Mouse (Mus musculus): ENCODE measurements around the gene Ampd3.

Gene Ampd3

DNA sequence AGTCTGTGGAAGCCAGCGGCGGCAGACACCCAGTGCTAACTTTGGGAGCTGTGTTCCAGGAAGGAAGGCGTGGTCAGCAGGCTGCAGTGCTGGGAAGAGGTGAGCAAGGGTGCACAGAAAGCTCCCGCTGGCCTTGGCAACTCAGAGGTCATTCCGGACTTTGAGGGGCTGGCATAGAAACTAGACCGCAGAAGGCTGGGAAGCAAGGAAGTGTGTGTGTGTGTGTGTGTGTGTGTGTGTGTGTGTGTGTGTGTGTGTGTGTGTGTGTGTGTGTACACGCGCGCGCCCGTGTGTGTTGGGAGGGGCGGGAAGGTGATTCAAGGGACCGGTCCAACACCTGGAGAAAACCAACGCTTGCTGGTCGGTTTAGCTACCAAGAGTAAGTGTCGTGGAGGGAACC lies at the start of gene Ampd3:
TSS of gene Ampd3 (plus strand) at position 206 of the 400 bp plus-strand sequence.
- DNase-seq (ENCODE audit: low spot score in 2 of 2), result no peak

GRCm38 (mm10) chr7:110718505-110718904 lies 49.5 kb upstream of the Ampd3 start:
- DNase-seq (ENCODE audit: low spot score in 2 of 2), result no peak

GRCm38 (mm10) chr7:110719857-110720256 lies 48.1 kb upstream of the Ampd3 start:
- DNase-seq (ENCODE audit: low spot score in 2 of 2), result no peak

DNA sequence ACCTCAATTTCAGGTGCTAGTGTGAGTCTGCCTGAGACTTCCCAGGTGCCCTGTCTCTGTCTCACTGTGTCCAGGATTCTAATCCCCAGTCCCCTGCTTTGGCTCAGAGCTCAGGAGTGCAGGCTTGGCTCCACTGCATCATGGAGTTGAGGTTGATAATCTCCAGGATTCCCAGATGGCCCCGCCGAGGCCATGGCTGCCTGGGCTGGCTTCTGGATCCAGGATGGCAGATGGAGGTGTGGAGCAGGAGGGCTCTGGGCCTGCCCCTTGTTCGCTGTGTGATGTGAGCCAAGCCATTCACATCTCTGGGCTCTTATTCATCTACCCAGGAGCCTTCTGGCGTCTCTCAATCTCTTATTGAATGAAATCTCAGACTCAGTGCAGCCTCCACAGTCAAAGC lies 45.8 kb upstream of the Ampd3 start:
- DNase-seq (ENCODE audit: low spot score in 2 of 2), result no peak

DNA sequence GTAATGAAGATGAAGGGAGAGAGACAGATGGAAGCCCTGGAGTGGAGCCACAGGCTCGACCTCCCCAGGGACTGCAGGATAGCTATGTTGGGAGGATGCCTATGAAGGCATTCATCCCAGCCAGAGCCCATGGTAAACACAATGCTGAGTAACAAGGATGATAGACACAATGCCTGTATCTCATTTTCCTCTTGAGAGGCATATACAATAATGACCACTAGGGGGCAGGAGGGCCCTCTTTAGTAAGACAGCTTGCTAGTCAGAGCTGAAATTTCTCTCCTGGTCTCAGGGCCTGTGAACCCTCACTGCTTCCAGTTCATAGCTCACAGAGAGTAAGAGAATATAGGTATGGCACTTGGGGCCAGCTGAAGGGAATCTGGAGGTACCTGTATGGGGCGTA lies 41.0 kb upstream of the Ampd3 start:
- peak; percentile 51 to 67 for DNase-seq (ENCODE audit: low spot score in 2 of 2)

GRCm38 (mm10) chr7:110728876-110729275 lies 39.1 kb upstream of the Ampd3 start:
- DNase-seq (ENCODE audit: low spot score in 2 of 2), result peak; percentile 39 to 51

DNA sequence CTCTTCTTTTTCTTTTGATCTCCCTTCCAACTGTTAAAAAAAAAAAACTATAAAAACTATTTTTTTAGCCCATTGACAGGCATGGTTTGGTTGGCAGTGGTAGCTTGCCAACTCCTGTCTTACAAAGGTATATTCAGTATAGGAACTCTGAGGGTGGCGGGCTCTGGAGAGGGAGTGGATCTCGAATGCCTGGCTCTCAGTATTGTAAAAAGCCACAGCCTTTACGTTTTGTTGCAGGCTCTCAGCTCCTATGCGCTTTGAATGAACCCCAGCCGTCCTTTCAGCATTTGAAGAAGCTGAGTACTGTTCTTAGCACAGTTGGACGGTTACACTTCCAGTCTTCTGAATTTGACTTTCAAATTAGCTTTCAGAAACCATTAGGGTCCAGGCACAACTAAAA lies 38.7 kb upstream of the Ampd3 start:
- peak; percentile 33 to 43 for DNase-seq (ENCODE audit: low spot score in 2 of 2)

DNA sequence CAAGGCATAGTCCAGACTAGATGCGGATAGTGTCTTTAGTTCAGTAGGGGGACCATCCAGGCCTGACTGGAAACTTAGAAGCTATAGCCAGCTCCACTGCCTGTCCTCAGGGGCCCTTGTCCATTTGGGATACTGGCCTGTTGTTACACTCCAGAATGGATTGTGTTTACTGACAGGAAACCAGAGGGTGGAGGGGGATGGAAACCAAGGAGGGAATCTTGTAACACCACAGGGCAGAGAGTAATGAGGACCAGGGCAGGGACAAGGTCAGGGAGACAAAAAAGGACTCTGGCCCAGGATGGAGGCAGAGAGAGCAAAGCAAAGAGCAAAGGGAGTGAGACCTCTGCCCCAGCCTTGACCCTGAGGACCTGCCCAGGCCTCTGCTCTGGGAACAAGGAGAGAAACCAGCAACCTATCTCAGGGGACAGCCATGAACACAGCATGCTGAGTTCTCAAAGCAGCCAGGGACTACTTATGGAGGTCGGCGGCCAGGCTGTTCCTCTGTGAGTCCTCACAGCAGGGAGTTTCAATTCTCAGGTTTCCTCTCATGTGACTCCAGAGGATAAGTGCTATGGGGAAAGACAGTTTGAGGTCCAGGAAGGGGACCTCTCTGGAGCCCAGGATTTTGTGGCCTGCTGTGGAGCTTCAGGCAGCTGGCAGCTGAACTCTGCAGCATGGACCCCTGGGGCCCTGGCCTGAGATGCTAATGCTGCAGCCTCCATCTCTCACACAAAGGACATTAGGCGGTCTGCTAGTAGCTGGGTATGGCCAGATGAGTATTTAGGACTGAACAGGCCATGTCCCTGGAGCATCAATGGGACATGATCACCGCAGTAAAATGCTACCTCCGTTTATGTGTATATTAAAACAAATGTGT lies 36.7 kb upstream of the Ampd3 start:
- no peak for DNase-seq (ENCODE audit: low spot score in 2 of 2)

- no peak for DNase-seq (ENCODE audit: low spot score in 2 of 2)
These were observed 35.9 kb upstream of the Ampd3 start for GRCm38 (mm10) chr7:110732001-110732632.

GRCm38 (mm10) chr7:110736914-110737313 lies 31.1 kb upstream of the Ampd3 start:
- no peak for DNase-seq (ENCODE audit: low spot score in 2 of 2)

- no peak for DNase-seq (ENCODE audit: low spot score in 2 of 2)
These were observed 28.2 kb upstream of the Ampd3 start for GRCm38 (mm10) chr7:110739764-110740163.

DNA sequence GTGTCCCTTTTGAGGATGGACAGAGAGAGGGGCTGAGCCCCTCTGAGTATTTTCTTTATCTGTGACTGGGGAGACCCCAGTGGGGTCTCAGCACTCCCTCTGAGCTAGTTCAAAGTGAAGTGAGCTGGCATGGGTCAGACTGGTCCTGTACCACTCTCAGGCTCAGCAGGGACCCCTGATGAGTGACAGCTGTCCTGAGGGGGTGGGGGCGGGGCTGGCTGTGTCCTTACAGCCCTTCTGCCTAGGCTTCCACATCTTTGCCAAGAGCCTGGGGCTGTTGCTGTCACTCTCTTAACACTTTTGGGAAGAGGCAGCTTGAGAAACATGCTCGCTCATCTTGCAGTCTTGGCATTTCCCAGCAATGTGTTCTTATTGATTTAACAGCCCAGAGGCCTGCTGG lies 27.8 kb upstream of the Ampd3 start:
- DNase-seq (ENCODE audit: low spot score in 2 of 2), result no peak

DNA sequence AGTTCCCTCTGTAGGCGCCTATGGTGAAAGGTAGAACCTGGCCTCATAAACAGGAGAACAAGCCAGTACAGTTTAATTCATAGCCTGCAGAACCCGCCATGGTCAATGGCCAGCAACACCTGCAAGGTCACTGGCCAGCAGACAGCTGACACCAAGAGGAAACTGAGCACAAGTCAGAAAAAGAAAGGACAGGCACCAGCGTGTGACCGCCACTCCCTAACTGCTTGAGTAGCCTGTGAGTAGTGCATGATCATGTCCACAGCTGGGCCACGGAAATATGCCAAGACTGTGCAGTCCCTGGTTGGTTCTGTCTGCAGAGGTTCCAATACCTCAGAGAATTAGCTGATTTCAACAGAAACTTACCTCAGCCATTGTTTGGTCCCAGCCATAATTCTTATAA lies 26.0 kb upstream of the Ampd3 start:
- no peak for DNase-seq (ENCODE audit: low spot score in 2 of 2)

DNA sequence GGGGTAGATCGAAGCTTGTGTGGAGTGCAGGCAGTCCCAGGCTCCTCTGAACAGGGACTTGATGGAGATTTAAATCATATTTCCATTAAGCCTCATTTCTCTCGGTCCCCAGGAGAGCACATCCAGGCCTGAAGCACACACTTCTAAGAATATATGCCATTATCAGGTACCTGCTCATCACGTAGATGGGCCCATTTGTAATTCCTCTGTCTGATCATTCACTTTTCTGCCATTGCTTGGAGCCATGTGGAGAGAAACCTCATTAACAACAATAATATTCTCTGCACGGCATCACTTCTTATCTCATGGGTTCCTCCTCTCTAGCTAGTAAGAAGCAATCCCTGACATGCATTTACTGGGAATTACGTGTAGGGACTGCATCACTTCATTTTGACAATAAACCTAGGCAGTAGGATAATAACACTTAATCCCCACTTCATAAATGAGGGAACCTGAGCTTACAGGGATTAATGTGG lies 21.9 kb upstream of the Ampd3 start:
- DNase-seq (ENCODE audit: low spot score in 2 of 2), result no peak

DNA sequence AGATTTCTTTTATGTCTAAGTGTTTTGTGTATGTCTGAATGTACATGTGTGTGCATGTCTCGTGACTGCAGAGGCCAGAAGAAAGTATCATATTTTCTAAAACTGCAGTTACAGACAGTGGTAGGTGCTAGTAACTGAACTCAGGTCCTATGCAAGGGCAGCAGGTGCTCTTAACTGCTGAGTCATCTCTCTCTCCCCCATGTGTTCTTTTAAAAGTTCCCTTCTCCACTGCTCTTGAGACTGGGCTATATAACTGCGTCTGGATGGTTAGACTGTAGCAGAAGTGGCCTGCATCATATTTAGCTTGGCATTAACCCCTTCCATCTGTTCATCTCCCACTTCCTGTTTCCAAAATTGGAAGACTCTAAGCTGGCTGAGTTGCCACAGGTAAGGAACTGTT lies 21.2 kb upstream of the Ampd3 start:
- DNase-seq (ENCODE audit: low spot score in 2 of 2), result no peak

DNA sequence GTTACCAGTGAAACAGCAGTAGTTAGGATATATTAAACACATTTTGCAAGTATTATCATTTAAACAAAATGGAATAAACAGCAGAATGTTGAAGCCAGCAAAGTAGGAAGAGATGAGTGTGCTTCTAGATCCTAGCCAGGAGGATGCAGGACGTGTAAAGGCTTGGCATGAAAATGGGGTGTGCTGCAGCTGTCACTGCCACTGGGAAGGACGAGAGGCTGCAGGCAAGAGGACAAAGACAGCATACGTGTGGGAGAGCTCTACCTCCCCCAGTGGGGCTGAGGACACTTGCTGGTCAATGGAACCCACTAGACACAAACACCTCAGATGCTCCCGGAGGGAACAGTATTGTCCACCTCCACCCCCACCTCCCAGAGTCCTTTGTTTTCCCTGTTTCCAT lies 17.2 kb upstream of the Ampd3 start:
- no peak for DNase-seq (ENCODE audit: low spot score in 2 of 2)

- no peak for DNase-seq (ENCODE audit: low spot score in 2 of 2)
These were observed 16.4 kb upstream of the Ampd3 start for GRCm38 (mm10) chr7:110751634-110752033.

DNA sequence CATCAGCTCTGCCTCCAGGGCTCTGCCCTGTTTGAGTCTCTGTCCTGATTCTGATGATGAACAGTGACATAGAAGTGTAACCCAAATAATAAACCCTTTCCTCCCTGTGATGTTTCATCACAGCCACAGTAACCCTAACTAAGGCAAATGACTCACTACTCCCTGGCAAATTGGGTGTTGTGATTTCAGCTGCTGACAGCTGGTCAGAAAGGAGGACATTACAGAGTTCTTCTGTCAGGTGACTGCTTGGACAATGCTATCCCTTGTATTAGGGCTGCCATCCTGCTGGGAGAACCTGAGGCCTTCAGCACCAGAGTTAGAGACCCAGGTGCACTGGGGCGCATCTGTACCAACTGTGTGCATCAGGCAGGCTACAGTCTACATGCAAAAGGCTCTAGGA lies 14.7 kb upstream of the Ampd3 start:
- DNase-seq (ENCODE audit: low spot score in 2 of 2), result no peak

DNA sequence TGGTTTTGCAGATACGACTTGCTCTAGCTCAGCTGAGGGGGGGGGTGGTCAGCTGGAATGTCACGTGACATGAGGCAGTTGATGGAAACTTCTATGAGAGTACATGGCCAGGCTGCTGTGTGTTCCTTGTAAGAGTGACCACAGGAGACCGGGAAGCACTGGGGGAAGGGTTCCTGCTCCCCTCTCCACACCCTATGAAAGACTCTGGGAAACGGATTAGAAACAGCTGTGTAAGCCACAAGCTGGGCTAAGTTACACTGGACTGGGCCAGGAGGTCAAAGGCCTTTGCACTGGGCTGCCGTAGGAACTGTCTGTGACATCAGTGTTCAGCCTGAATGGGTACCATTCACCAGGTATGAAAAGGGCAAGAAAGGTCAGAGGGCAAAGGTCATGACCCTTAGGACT lies 14.1 kb upstream of the Ampd3 start:
- no peak for DNase-seq (ENCODE audit: low spot score in 2 of 2)

DNA sequence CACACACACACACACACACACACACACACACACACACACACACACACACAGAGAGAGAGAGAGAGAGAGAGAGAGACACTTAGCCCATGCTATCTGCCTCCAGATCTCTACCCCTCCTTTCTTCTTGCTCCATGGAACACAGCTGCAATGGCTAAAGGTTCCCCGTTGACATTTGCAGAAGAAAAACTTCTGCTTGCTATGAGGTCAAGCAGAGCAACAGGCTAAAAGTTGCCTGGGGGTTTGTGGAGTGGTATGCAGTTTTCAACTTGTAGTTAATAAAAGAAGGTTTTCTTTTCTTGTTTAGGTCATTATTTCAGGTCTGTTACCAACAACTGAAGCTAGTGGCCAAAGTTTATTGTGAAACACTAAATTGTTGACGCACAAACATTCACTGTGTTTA lies 11.6 kb upstream of the Ampd3 start:
- peak; percentile 40 to 41 for DNase-seq (ENCODE audit: low spot score in 2 of 2)

DNA sequence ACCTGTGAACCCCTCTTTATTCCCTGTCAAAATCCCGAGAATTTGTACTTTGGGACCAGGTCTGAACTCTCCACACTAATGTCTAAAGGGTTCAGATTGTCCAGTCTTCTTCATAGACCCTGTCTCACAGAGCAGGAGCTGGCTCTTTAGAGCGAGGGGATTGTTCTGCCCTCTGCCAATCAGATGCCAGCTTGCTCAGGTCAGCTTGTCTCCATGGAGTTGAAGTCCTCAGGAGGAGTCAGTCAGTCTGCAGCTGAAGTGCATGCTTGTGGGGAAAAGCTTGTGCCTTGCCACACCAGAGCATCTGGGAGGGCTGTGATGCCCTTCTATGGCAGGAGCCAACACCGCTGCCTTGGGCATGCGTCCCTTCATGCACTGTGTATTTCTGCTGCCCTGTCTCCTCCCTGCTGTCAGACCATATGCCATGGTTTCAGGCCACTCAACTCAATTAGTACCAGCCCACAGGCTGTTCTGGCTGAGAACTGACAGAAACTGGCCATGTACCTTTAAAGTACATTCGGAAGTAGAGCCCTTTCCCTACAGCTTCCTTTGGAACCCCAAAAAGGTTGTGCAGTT lies 5.3 kb upstream of the Ampd3 start:
- no peak for DNase-seq (ENCODE audit: low spot score in 2 of 2)

DNA sequence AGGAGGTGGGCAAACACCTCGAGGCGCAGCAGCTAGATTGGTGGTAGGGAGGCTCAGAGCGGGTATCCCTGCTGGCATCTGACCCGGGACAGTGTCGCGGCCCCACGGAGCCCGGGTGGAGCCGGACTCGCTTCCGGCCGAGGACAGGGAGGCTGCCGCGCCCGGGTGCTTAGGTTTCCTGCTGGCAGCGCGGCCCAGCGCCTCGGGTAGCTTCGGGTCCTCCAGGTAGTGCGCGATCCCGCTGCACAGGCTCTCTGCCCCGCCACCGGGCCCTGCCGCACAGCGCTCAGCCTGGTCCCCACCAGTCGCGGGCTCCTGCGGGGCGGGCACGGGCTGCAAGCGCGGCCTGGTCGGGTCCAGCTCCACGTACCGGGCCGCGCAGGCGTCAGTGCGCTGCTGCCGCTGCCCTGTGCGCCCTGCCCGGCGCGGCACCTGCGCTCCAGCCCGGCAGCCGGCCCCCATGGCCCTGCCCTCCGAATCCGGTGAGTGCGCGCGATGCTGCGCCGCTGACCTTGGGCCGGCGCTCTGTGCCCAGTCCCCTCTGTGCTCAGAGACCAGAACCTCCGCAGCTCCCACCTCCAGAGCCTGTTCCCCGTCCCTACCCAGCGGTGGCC lies 552 bp downstream of the Ampd3 start:
- peak; percentile 54 for DNase-seq (ENCODE audit: low spot score in 2 of 2)
